Mouse (Mus musculus) limb, embryonic 11.5 days (tissue): ENCODE measurements around the gene Arl3. TPM values are rescaled to one million over a fixed set of nuclear protein-coding genes. Genes with fewer than 3 reads are reported as not detected.
A peak's percentile ranks its signal among the peaks of the same experiment; 100 is the strongest.

Experiments used
- ATAC-seq: fragments of 200-750 bp; cut with Nextera tagmentation; 2 replicates; pipeline ENCODE4 v1.8.0; 2017; ENCODE audit warnings: low read depth; ENCODE audit not compliant: insufficient number of reproducible peaks, low FRiP score, low TSS enrichment
- DNase-seq: peaks from one replicate; pipeline ENCODE4 v3.0.0-alpha.2; 2015; ENCODE audit warnings: low spot score
- H3K27ac ChIP-seq: fragments of 300-500 bp; sonication (generic); replicated peaks from 2 replicates; pipeline ENCODE4 v1.5.1; 2014; ENCODE audit warnings: low read depth, mild to moderate bottlenecking, low read length
- H3K27me3 ChIP-seq: fragments of 300-500 bp; sonication (generic); 2 replicates; pipeline ENCODE4 v1.6.1; 2014; ENCODE audit warnings: mild to moderate bottlenecking, low read length, mixed read lengths; ENCODE audit not compliant: control insufficient read depth, insufficient read depth
- H3K36me3 ChIP-seq: fragments of 300-500 bp; sonication (generic); 2 replicates; pipeline ENCODE4 v1.6.1; 2014; ENCODE audit warnings: mild to moderate bottlenecking, low read length, moderate library complexity, mixed read lengths; ENCODE audit not compliant: control insufficient read depth, insufficient read depth
- H3K4me1 ChIP-seq: fragments of 300-500 bp; sonication (generic); 2 replicates; pipeline ENCODE4 v1.6.1; 2014; ENCODE audit warnings: low read length, mixed read lengths; ENCODE audit not compliant: control insufficient read depth, insufficient read depth
- H3K4me2 ChIP-seq: fragments of 300-500 bp; sonication (generic); 2 replicates; pipeline ENCODE4 v1.6.1; 2014; ENCODE audit warnings: low read depth, mild to moderate bottlenecking, moderate library complexity; ENCODE audit not compliant: severe bottlenecking
- H3K4me3 ChIP-seq: fragments of 300-500 bp; sonication (generic); 2 replicates; pipeline ENCODE4 v1.5.1; 2014; ENCODE audit warnings: low read depth, low read length
- H3K9ac ChIP-seq: fragments of 300-500 bp; sonication (generic); 2 replicates; pipeline ENCODE4 v1.6.1; 2014; ENCODE audit warnings: mild to moderate bottlenecking, low read length
- H3K9me3 ChIP-seq: fragments of 300-500 bp; sonication (generic); 2 replicates; pipeline ENCODE4 v1.6.1; 2016; ENCODE audit warnings: low read length; ENCODE audit not compliant: control insufficient read depth
- WGBS: fragments of 180-500 bp; shearing (Covaris S2); extraction: QIAGEN DNeasy Blood & Tissue Kit; methylation state at CpG from one replicate; pipeline ENCODE4 v1.1.7; 2014; 5-methylcytosine and 5-hydroxymethylcytosine counted together
- polyA plus RNA-seq: library from polyadenylated mRNA; unstranded; fragments of >200 nt; fragmentation: Nextera tagmentation; extraction: Ambion mirVana; gene quantifications from 2 replicates; pipeline ENCODE4 v1.2.1, GENCODE M21; 2014

Arl3 gene
- polyA plus RNA-seq, 1 experiment from 2014 or later: 133 TPM

DNA sequence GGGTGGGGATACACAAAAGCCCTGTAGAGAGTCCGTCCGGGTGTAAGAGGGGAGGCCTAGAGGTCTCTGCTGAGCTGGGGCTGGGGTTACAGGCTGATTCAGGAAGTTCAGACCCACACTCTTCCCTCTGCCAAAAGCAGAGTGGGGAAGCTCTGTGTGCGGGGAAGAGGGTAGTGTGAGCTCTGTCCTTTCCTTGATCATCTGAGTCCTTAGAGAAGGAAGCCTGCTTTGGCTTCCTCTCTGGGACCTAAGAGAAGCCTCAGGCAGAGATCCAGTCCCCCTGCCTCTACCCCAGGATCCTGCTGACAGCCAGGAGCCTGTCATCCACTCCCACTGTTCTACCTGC is 66.7 kb downstream of the Arl3 start:
- H3K27me3 ChIP-seq: no peaks in the 10 kb centered on the region
- H3K9me3 ChIP-seq: no peaks in the 10 kb centered on the region
- H3K4me2 ChIP-seq: no peak overlapping the region
- WGBS: 85% methylated on average over 3 of the region's 3 CpGs
- DNase-seq (no peak), ATAC-seq (no peak)
- H3K4me3 ChIP-seq: no peak overlapping the region
- peaks cover 38% of the 10 kb centered on the region for H3K4me1 ChIP-seq
- peaks cover 12% of the 10 kb centered on the region; the same call in 1 of the 2 replicates for H3K36me3 ChIP-seq
- H3K9ac ChIP-seq: no peak overlapping the region
- no peak overlapping the region for H3K27ac ChIP-seq

DNA sequence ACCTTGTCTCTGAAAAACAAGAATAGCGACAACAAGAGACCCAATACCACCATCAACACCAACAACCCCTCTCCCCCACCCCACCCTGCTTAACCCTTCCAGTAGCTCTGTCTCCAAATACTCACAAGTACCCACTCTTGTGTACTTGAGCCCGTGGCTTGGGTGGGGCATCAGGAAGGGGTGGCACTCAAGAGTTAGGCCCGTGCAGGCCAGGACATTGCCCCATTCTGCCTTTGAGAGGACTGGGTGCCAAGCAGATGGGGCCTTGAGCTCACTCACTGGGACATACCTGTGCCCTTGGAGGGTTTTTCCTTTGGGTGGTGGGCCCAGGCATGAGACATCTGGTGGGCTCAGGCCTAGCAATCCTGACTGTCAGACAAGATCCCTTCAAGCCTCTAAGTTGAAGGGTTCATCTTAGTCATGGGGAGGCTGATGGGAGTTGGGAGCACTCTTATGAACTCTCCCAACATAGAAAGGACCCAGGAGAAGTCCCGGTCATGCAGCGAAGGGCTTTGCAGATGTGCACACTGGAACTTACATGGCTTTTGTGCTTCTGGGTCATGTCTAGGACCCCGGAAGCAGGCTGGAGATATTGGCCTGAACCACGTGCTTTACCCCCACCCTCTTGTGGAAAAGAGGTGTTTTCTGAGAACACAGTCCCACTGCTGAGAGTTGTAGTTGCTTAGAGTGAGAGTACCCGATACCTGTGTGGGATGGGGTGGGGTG is 67.2 kb downstream of the Arl3 start:
- WGBS: 87% methylated on average over 8 of the region's 8 CpGs
- Histone ChIP-seq H3K9ac (no peak overlapping the region), H3K4me3 (no peak overlapping the region), H3K27me3 (no peaks in the 10 kb centered on the region), H3K4me1 (peaks cover 38% of the 10 kb centered on the region), H3K4me2 (no peak overlapping the region), H3K36me3 (peaks cover 12% of the 10 kb centered on the region; the same call in 1 of the 2 replicates), H3K27ac (no peak overlapping the region), H3K9me3 (no peaks in the 10 kb centered on the region)
- DNase-seq (no peak), ATAC-seq (no peak)

DNA sequence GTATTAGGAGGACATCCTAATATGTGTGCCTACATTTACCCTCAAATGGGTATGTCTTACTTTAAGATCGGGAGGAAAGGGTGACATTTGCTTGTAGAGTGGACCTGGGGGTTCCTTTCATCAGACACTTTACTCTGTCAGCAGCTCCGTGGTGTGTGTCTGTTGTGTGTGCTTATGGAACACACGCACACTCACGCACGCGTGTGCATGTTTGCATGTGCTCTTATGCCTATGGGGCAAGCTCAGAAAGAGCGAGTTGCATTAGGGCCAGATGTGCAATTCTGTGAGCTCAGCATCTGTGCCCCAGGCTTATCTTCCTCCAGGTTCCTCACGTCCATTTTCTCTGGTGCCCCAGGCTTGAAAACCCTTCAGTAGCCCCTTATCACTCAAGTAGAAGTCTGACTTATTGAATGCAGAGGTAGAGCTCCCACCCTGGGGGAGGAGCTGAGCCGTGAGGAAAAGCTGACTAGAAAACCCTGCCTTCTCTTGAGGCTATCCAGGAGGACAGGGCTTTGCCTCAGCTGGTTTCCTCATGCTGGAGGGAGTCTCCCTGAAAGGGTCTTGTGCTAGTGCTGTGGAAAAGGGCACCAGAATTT is 68.1 kb downstream of the Arl3 start:
- Histone ChIP-seq H3K9ac (no peak overlapping the region; the same call in 1 of the 2 replicates), H3K27me3 (no peaks in the 10 kb centered on the region), H3K4me2 (peak overlapping the region; percentile 99), H3K9me3 (no peaks in the 10 kb centered on the region), H3K4me1 (peaks cover 38% of the 10 kb centered on the region), H3K27ac (no peak overlapping the region; the same call in 1 of the 2 replicates), H3K4me3 (peak overlapping the region; percentile 75; the same call in 1 of the 2 replicates), H3K36me3 (peaks cover 12% of the 10 kb centered on the region; the same call in 1 of the 2 replicates)
- DNase-seq: no peak
- no peak for ATAC-seq
- 69% methylated on average over 9 of the region's 9 CpGs for WGBS

DNA sequence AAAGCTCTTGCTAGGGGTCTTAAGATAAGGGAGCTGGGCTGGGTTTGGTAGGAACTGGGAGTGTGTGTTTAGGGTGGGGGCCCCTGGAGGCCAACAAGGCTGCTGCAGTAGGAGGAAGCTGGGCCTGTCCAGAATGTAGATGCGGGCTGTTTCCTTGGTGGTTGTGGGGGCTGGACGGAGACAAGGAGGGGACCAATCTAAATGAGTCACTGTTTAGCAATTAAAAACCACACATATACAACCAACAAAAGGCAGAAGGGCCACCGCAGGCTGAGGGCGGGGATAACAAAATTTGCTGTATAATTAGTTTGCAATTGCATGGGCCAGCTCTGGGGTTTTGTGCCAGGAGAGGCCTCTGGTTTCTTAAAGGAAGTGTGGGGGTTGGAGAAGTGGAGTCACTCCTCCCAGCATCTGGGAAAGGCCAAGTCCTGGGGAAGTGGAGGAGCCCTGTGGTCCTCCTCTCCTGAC is 68.9 kb downstream of the Arl3 start:
- ATAC-seq: no peak
- H3K4me1 ChIP-seq: peaks cover 38% of the 10 kb centered on the region

DNA sequence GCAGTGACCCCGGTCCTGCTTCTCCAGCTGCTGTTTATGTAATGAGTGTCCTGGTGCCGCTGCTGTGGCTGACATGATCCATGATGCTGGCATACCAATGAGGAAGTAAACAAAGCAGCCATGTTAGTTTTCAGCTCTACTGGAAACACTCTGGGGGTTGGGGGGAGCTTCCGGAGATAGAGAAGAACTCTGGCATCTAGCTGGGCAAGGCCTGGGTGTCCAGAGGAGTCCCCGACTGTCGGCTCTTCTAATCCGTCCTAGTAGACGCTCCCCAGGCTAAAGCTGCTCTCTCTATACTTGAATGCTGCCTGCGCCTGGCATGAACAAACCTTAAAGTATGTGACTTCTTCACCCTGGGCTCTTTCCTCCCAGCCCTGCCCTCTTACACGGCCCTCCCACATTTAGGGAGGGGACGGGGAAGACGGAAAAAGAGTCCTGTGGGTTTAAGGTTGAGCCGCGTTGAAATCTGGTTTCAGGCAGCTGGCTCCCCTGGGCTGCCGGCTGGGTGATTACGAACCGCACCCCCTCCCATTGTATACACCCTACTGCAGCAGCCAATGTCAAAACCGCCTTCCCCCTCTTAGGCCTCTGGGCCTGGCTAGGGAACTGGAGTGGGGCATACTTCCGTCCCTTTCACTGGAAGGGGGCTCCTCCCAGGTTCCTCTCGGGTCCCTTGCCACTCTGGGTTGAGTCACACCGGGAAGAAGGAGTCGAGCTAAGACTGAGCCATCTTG is 69.5 kb downstream of the Arl3 start:
- Histone ChIP-seq H3K9ac (peak overlapping the region; percentile 93), H3K4me2 (peak overlapping the region; percentile 99), H3K27me3 (no peaks in the 10 kb centered on the region), H3K9me3 (no peaks in the 10 kb centered on the region), H3K36me3 (peaks cover 7% of the 10 kb centered on the region; the same call in 1 of the 2 replicates), H3K27ac (peak overlapping the region; percentile 60), H3K4me1 (peaks cover 33% of the 10 kb centered on the region), H3K4me3 (peak overlapping the region; percentile 75)
- ATAC-seq (no peak), DNase-seq (peak; percentile 65)
- under 1% methylated on average over 21 of the region's 21 CpGs for WGBS

More for the DNA sequence above, 68.9 kb downstream of the Arl3 start:
- 6% methylated on average over 4 of the region's 4 CpGs for WGBS
- Histone ChIP-seq H3K27me3 (no peaks in the 10 kb centered on the region), H3K9ac (peak overlapping the region; percentile 93), H3K27ac (peak overlapping the region; percentile 60), H3K36me3 (peaks cover 9% of the 10 kb centered on the region; the same call in 1 of the 2 replicates), H3K4me2 (peak overlapping the region; percentile 99), H3K4me3 (peak overlapping the region; percentile 75), H3K9me3 (no peaks in the 10 kb centered on the region)
- no peak for DNase-seq

DNA sequence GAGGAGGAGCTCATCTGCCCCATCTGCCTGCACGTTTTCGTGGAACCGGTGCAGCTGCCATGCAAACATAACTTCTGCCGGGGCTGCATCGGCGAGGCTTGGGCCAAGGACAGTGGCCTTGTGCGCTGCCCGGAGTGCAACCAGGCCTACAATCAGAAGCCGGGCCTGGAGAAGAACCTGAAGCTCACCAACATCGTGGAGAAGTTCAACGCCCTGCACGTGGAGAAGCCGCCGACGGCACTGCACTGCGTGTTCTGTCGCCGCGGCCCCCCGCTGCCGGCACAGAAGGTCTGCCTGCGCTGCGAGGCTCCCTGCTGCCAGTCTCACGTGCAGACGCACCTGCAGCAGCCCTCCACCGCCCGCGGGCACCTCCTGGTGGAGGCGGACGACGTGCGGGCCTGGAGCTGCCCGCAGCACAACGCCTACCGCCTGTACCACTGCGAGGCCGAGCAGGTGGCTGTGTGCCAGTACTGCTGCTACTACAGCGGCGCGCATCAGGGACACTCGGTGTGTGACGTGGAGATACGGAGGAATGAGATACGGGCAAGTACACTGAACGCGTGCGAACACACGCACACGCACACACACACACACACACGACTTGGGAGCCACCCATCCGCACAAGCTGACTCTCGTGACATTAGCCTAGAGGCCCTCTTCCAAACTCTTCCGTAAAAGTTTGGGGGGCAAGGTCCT is 70.4 kb downstream of the Arl3 start:
- Histone ChIP-seq H3K36me3 (peaks cover 2% of the 10 kb centered on the region; the same call in 1 of the 2 replicates), H3K9me3 (no peaks in the 10 kb centered on the region), H3K27ac (peak overlapping the region; percentile 98), H3K4me1 (peaks cover 30% of the 10 kb centered on the region), H3K27me3 (no peaks in the 10 kb centered on the region), H3K4me2 (peak overlapping the region; percentile 99), H3K4me3 (peak overlapping the region; percentile 75), H3K9ac (peak overlapping the region; percentile 93)
- WGBS: under 1% methylated on average over 53 of the region's 53 CpGs
- peak; percentile 78 for DNase-seq
- ATAC-seq: no peak

DNA sequence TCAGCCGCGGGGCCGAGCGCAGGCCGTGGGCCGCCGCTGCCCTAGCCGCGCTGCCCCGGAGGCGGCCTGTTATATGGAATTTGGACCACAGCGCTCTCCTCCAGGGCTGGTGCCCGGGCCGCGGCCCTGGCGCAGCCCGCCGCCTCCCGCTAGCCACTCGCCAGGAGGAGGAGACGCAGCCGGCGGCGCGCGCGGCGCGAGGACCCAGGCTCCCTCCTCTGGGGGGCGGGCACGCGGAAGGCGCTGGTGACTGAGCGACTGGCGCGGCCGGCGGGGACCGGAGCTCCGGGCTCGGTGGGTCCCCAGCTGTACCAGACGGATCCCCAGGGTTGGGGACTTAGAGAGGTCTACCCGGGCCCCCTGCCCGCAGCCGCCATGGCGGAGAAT is 70.9 kb downstream of the Arl3 start:
- peak; percentile 75 for DNase-seq
- under 1% methylated on average over 45 of the region's 46 CpGs for WGBS
- peak overlapping the region; percentile 93 for H3K9ac ChIP-seq
- H3K36me3 ChIP-seq: peaks cover 2% of the 10 kb centered on the region; the same call in 1 of the 2 replicates
- no peaks in the 10 kb centered on the region for H3K9me3 ChIP-seq
- H3K4me1 ChIP-seq: peaks cover 29% of the 10 kb centered on the region
- peak overlapping the region; percentile 75 for H3K4me3 ChIP-seq
- peak overlapping the region; percentile 99 for H3K4me2 ChIP-seq
- H3K27ac ChIP-seq: peak overlapping the region; percentile 98
- no peak for ATAC-seq
- H3K27me3 ChIP-seq: no peaks in the 10 kb centered on the region
